Mouse (Mus musculus): ENCODE data around the gene 1700061G19Rik. TPM values are rescaled to one million over a fixed set of nuclear protein-coding genes. Genes with fewer than 3 reads are reported as not detected.

Gene 1700061G19Rik
- total and polyA plus RNA-seq, 3 experiments = 0.27 to 0.68 TPM; not detected in 1

- TF ChIP-seq ETS1 (IDR thresholded peaks at IDR 0.05; ENCODE audit: low read depth, low read length) (0 out of 2 replicates have a peak, but pooled peaks have one; percentile 15), MYC (IDR thresholded peaks at IDR 0.05; ENCODE audit: low read depth, low read length) (no peak), TBP (IDR thresholded peaks at IDR 0.05; ENCODE audit: low read depth, low read length) (no peak), ZNF384 (IDR thresholded peaks at IDR 0.05; ENCODE audit: low read depth, low read length) (no peak), TCF12 (IDR thresholded peaks at IDR 0.05; ENCODE audit: low read depth, low read length) (0 out of 2 replicates have a peak, but pooled peaks have one; percentile 8), NRF1 (IDR thresholded peaks at IDR 0.05; ENCODE audit: insufficient read depth, low read depth, low read length, poor library complexity, severe bottlenecking) (no peak), BHLHE40 (IDR thresholded peaks at IDR 0.05; ENCODE audit: borderline replicate concordance, low read depth, low read length) (peak; percentile 31; the same call in 1 of the 2 replicates), NELFE (IDR thresholded peaks at IDR 0.05; ENCODE audit: low read depth, low read length) (no peak), RCOR1 (IDR thresholded peaks at IDR 0.05; ENCODE audit: low read depth, low read length) (no peak), CHD2 (IDR thresholded peaks at IDR 0.05; ENCODE audit: low read length) (no peak), SIN3A (IDR thresholded peaks at IDR 0.05; ENCODE audit: low read length) (no peak), KAT2A (conservative IDR thresholded peaks at IDR 0.05; ENCODE audit: low read depth, low read length) (no peak), MYB (IDR thresholded peaks at IDR 0.05; ENCODE audit: low read depth, low read length) (no peak), MAZ (IDR thresholded peaks at IDR 0.05; ENCODE audit: low read depth, low read length) (no peak), MXI1 (IDR thresholded peaks at IDR 0.05; ENCODE audit: low read depth, low read length) (no peak)
These were observed 19.9 kb upstream of the 1700061G19Rik start (continued) for GRCm38 (mm10) chr17:56855421-56855820.

DNA sequence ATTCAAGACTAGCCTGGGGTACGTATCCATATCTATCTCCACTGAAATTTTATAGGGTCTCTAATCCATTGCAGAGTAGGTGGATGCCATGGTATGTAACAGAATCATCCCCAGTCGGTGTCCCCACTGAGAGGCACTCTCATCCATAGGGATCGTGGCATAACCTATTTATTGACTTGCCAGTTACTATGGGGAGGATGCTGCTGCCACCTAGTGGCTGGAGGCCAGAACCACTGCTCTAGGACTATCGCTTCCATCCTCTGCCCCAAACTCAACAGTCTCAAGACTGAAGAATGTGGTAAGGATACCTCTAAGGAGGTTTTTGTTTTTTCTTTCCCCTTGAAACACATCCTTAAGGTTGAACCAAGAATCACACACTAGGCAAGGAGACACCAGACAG lies 17.1 kb upstream of the 1700061G19Rik start:
- H3K9ac ChIP-seq (ENCODE audit: control insufficient read depth, low read depth, low read length, poor library complexity, severe bottlenecking) = no peak overlapping the region
- no peak overlapping the region for H3K4me3 ChIP-seq (ENCODE audit: control insufficient read depth in 1 of 2, insufficient read depth in 1 of 2, low read depth in 2 of 2, low read length in 2 of 2)
- peaks cover 8 to 10% of the 10 kb centered on the region in 2 experiments; a peak in 3 of 4 replicates for H3K4me1 ChIP-seq (ENCODE audit: control insufficient read depth in 1 of 2, insufficient read depth in 2 of 2, low read length in 2 of 2)
- no peaks in the 10 kb centered on the region for H3K27me3 ChIP-seq (ENCODE audit: control insufficient read depth in 1 of 2, insufficient read depth in 2 of 2, low read length in 2 of 2)
- no peaks in the 10 kb centered on the region for H3K9me3 ChIP-seq (replicated peaks; ENCODE audit: insufficient read depth, low read length)
- TF ChIP-seq SMC3 (IDR thresholded peaks at IDR 0.05; ENCODE audit: low read depth, low read length) = peak; percentile 49
- 0 out of 2 replicates have a peak, but pooled peaks have one; percentile 2 for TF ChIP-seq SIN3A (IDR thresholded peaks at IDR 0.05; ENCODE audit: low read length)
- peak; percentile 82 to 98 (median 89) for TF ChIP-seq CTCF (IDR thresholded peaks at IDR 0.05 in 2 of 3, conservative IDR thresholded peaks at IDR 0.05 in 1 of 3; ENCODE audit: control insufficient read depth in 1 of 3, insufficient read depth in 1 of 3, low read depth in 2 of 3, low read length in 3 of 3, poor library complexity in 1 of 3, severe bottlenecking in 1 of 3)
- TF ChIP-seq ZNF384 (IDR thresholded peaks at IDR 0.05; ENCODE audit: low read depth, low read length) = no peak
- no peak for TF ChIP-seq NELFE (IDR thresholded peaks at IDR 0.05; ENCODE audit: low read depth, low read length)
- peak; percentile 11; the same call in 1 of the 2 replicates for TF ChIP-seq ZC3H11A (IDR thresholded peaks at IDR 0.05; ENCODE audit: low read depth, low read length)
- TF ChIP-seq GABPA (IDR thresholded peaks at IDR 0.05; ENCODE audit: low read depth, low read length) = no peak
- no peak for TF ChIP-seq EP300 (IDR thresholded peaks at IDR 0.05; ENCODE audit: low read depth in 1 of 2, low read length in 2 of 2)
- no peak for TF ChIP-seq NRF1 (IDR thresholded peaks at IDR 0.05; ENCODE audit: insufficient read depth, low read depth, low read length, poor library complexity, severe bottlenecking)
- no peak for TF ChIP-seq ETS1 (IDR thresholded peaks at IDR 0.05; ENCODE audit: low read depth, low read length)
- TF ChIP-seq MAFK (IDR thresholded peaks at IDR 0.05; ENCODE audit: borderline replicate concordance, low read depth, low read length) = no peak
- TF ChIP-seq CHD2 (IDR thresholded peaks at IDR 0.05; ENCODE audit: low read length) = no peak
- no peak for TF ChIP-seq MEF2A (IDR thresholded peaks at IDR 0.05; ENCODE audit: extremely low read depth, insufficient replicate concordance, low read depth, low read length, poor library complexity, severe bottlenecking)
- no peak for TF ChIP-seq ZMIZ1 (IDR thresholded peaks at IDR 0.05; ENCODE audit: low read depth, low read length)
- no peak for TF ChIP-seq POLR2A (IDR thresholded peaks at IDR 0.05; ENCODE audit: control insufficient read depth in 1 of 2, insufficient read depth in 1 of 2, low read depth in 1 of 2, low read length in 2 of 2, poor library complexity in 1 of 2)
- peak; percentile 70 for TF ChIP-seq RAD21 (IDR thresholded peaks at IDR 0.05; ENCODE audit: low read depth, low read length)
- no peak for TF ChIP-seq MYC (IDR thresholded peaks at IDR 0.05; ENCODE audit: low read depth, low read length)
- peak; percentile 85 for DNase-seq (ENCODE audit: low read depth, low spot score)
- peaks cover 0 to 5% of the 10 kb centered on the region in 2 experiments; a peak in 2 of 4 replicates for H3K36me3 ChIP-seq (ENCODE audit: control insufficient read depth in 1 of 2, insufficient read depth in 2 of 2, low read length in 2 of 2)
- H3K27ac ChIP-seq (ENCODE audit: control insufficient read depth, low read depth, low read length) = no peak overlapping the region
- H3K79me2 ChIP-seq (ENCODE audit: control insufficient read depth, insufficient read depth, low read length, poor library complexity) = no peaks in the 10 kb centered on the region

Measured in MEL (cell line).